Mouse (Mus musculus): Measurements from ENCODE around the gene Alkbh6. TPM values are rescaled to one million over a fixed set of nuclear protein-coding genes. Genes with fewer than 3 reads are reported as not detected.
A peak's percentile ranks its signal among the peaks of the same experiment; 100 is the strongest.

The Alkbh6 gene
- polyA plus RNA-seq, 1 experiment from 2014 or later, result 70.7 TPM

GRCm38 (mm10) chr7:30306083-30306779 lies 2.3 kb upstream of the Alkbh6 start:
- Histone ChIP-seq H3K9ac (ENCODE audit: low read length) (no peak overlapping the region), H3K27me3 (replicated peaks; ENCODE audit: control insufficient read depth, insufficient read depth, low read length) (no peaks in the 10 kb centered on the region), H3K36me3 (ENCODE audit: control insufficient read depth, insufficient read depth, low read length) (peaks cover 47% of the 10 kb centered on the region), H3K4me2 (ENCODE audit: low read length) (no peak overlapping the region), H3K4me1 (replicated peaks; ENCODE audit: control insufficient read depth, insufficient read depth, low read length) (peaks cover 17% of the 10 kb centered on the region; the same call in 1 of the 2 replicates), H3K4me3 (ENCODE audit: low read depth, low read length) (no peak overlapping the region), H3K9me3 (ENCODE audit: control insufficient read depth, low read length) (no peaks in the 10 kb centered on the region), H3K27ac (ENCODE audit: low read depth) (no peak overlapping the region)
- DNase-seq (ENCODE audit: low spot score) (no peak), ATAC-seq (replicated peaks; ENCODE audit: low FRiP score, low TSS enrichment, low read depth) (no peak)
- 91% methylated on average over 16 of the region's 16 CpGs for WGBS

- peak overlapping the region; percentile 90 for H3K4me2 ChIP-seq (ENCODE audit: low read length)
- peaks cover 27% of the 10 kb centered on the region for H3K36me3 ChIP-seq (ENCODE audit: control insufficient read depth, insufficient read depth, low read length)
- DNase-seq (ENCODE audit: low spot score) (no peak), ATAC-seq (replicated peaks; ENCODE audit: low FRiP score, low TSS enrichment, low read depth) (no peak)
- peaks cover 24% of the 10 kb centered on the region for H3K4me1 ChIP-seq (replicated peaks; ENCODE audit: control insufficient read depth, insufficient read depth, low read length)
- H3K27me3 ChIP-seq (replicated peaks; ENCODE audit: control insufficient read depth, insufficient read depth, low read length), result no peaks in the 10 kb centered on the region
- H3K9ac ChIP-seq (ENCODE audit: low read length), result peak overlapping the region; percentile 61
- no peaks in the 10 kb centered on the region for H3K9me3 ChIP-seq (ENCODE audit: control insufficient read depth, low read length)
- 55% methylated on average over 15 of the region's 15 CpGs for WGBS
- H3K27ac ChIP-seq (ENCODE audit: low read depth), result peak overlapping the region; percentile 59; the same call in 1 of the 2 replicates
- H3K4me3 ChIP-seq (ENCODE audit: low read depth, low read length), result peak overlapping the region; percentile 79
Measured at GRCm38 (mm10) chr7:30309395-30310129, 1.0 kb downstream of the Alkbh6 start.

- ATAC-seq (replicated peaks; ENCODE audit: low FRiP score, low TSS enrichment, low read depth), result no peak
- H3K27me3 ChIP-seq (replicated peaks; ENCODE audit: control insufficient read depth, insufficient read depth, low read length), result no peaks in the 10 kb centered on the region
- WGBS, result 85% methylated on average over 12 of the region's 12 CpGs
- no peak overlapping the region for H3K4me3 ChIP-seq (ENCODE audit: low read depth, low read length)
- H3K9ac ChIP-seq (ENCODE audit: low read length), result no peak overlapping the region
- DNase-seq (ENCODE audit: low spot score), result no peak
- no peak overlapping the region for H3K27ac ChIP-seq (ENCODE audit: low read depth)
- peaks cover 27% of the 10 kb centered on the region for H3K36me3 ChIP-seq (ENCODE audit: control insufficient read depth, insufficient read depth, low read length)
- H3K4me1 ChIP-seq (replicated peaks; ENCODE audit: control insufficient read depth, insufficient read depth, low read length), result peaks cover 26% of the 10 kb centered on the region
- H3K9me3 ChIP-seq (ENCODE audit: control insufficient read depth, low read length), result no peaks in the 10 kb centered on the region
- H3K4me2 ChIP-seq (ENCODE audit: low read length), result no peak overlapping the region
Measured at GRCm38 (mm10) chr7:30310136-30310535, 1.6 kb downstream of the Alkbh6 start.

GRCm38 (mm10) chr7:30313666-30314320 lies 5.3 kb downstream of the Alkbh6 start:
- Histone ChIP-seq H3K9ac (ENCODE audit: low read length) (no peak overlapping the region), H3K9me3 (ENCODE audit: control insufficient read depth, low read length) (no peaks in the 10 kb centered on the region), H3K27ac (ENCODE audit: low read depth) (no peak overlapping the region), H3K27me3 (replicated peaks; ENCODE audit: control insufficient read depth, insufficient read depth, low read length) (no peaks in the 10 kb centered on the region), H3K4me2 (ENCODE audit: low read length) (no peak overlapping the region), H3K4me3 (ENCODE audit: low read depth, low read length) (no peak overlapping the region), H3K4me1 (replicated peaks; ENCODE audit: control insufficient read depth, insufficient read depth, low read length) (peaks cover 26% of the 10 kb centered on the region), H3K36me3 (ENCODE audit: control insufficient read depth, insufficient read depth, low read length) (peaks cover 19% of the 10 kb centered on the region; the same call in 1 of the 2 replicates)
- DNase-seq (ENCODE audit: low spot score), result no peak
- 44% methylated on average over 27 of the region's 27 CpGs for WGBS
- no peak for ATAC-seq (replicated peaks; ENCODE audit: low FRiP score, low TSS enrichment, low read depth)

GRCm38 (mm10) chr7:30314721-30315155 lies 6.2 kb downstream of the Alkbh6 start, which contains the start of gene Syne4:
Syne4 (plus strand) TSS chr7:30314807.
- ATAC-seq (replicated peaks; ENCODE audit: low FRiP score, low TSS enrichment, low read depth), result peak; percentile 68
- DNase-seq (ENCODE audit: low spot score), result peak; percentile 75
- Histone ChIP-seq H3K4me3 (ENCODE audit: low read depth, low read length) (peak within 1 kb of the TSS; percentile 36), H3K36me3 (ENCODE audit: control insufficient read depth, insufficient read depth, low read length) (peaks cover 19% of the 10 kb centered on the region; the same call in 1 of the 2 replicates), H3K9ac (ENCODE audit: low read length) (peak within 1 kb of the TSS; percentile 50), H3K27me3 (replicated peaks; ENCODE audit: control insufficient read depth, insufficient read depth, low read length) (no peaks in the 10 kb centered on the region), H3K27ac (ENCODE audit: low read depth) (no peak within 1 kb of the TSS), H3K9me3 (ENCODE audit: control insufficient read depth, low read length) (no peaks in the 10 kb centered on the region), H3K4me1 (replicated peaks; ENCODE audit: control insufficient read depth, insufficient read depth, low read length) (peaks cover 19% of the 10 kb centered on the region), H3K4me2 (ENCODE audit: low read length) (peak within 1 kb of the TSS; percentile 49)
- under 1% methylated on average over 9 of the region's 9 CpGs for WGBS

GRCm38 (mm10) chr7:30315559-30316529 lies 7.3 kb downstream of the Alkbh6 start:
- no peak for DNase-seq (ENCODE audit: low spot score)
- 67% methylated on average over 13 of the region's 13 CpGs for WGBS
- ATAC-seq (replicated peaks; ENCODE audit: low FRiP score, low TSS enrichment, low read depth), result no peak
- no peak overlapping the region; the same call in 1 of the 2 replicates for H3K9ac ChIP-seq (ENCODE audit: low read length)
- peaks cover 17% of the 10 kb centered on the region; the same call in 1 of the 2 replicates for H3K36me3 ChIP-seq (ENCODE audit: control insufficient read depth, insufficient read depth, low read length)
- H3K27ac ChIP-seq (ENCODE audit: low read depth), result no peak overlapping the region
- no peaks in the 10 kb centered on the region for H3K27me3 ChIP-seq (replicated peaks; ENCODE audit: control insufficient read depth, insufficient read depth, low read length)
- no peaks in the 10 kb centered on the region for H3K9me3 ChIP-seq (ENCODE audit: control insufficient read depth, low read length)
- H3K4me1 ChIP-seq (replicated peaks; ENCODE audit: control insufficient read depth, insufficient read depth, low read length), result peaks cover 14% of the 10 kb centered on the region
- peak overlapping the region; percentile 36 for H3K4me3 ChIP-seq (ENCODE audit: low read depth, low read length)
- H3K4me2 ChIP-seq (ENCODE audit: low read length), result peak overlapping the region; percentile 49

GRCm38 (mm10) chr7:30318142-30318541 lies 9.6 kb downstream of the Alkbh6 start:
- Histone ChIP-seq H3K4me3 (ENCODE audit: low read depth, low read length) (no peak overlapping the region), H3K9ac (ENCODE audit: low read length) (no peak overlapping the region), H3K27me3 (replicated peaks; ENCODE audit: control insufficient read depth, insufficient read depth, low read length) (no peaks in the 10 kb centered on the region), H3K36me3 (ENCODE audit: control insufficient read depth, insufficient read depth, low read length) (0 out of 2 replicates have a peak, but pooled peaks cover 7% of the 10 kb centered on the region), H3K9me3 (ENCODE audit: control insufficient read depth, low read length) (no peaks in the 10 kb centered on the region), H3K4me1 (replicated peaks; ENCODE audit: control insufficient read depth, insufficient read depth, low read length) (peaks cover 26% of the 10 kb centered on the region), H3K27ac (ENCODE audit: low read depth) (no peak overlapping the region), H3K4me2 (ENCODE audit: low read length) (no peak overlapping the region)
- ATAC-seq (replicated peaks; ENCODE audit: low FRiP score, low TSS enrichment, low read depth) (no peak), DNase-seq (ENCODE audit: low spot score) (no peak)
- WGBS, result 92% methylated on average over 3 of the region's 3 CpGs
